Mouse (Mus musculus): ENCODE results near the gene Cdkn1b. TPM values are rescaled to one million over a fixed set of nuclear protein-coding genes. Genes with fewer than 3 reads are reported as not detected.

Gene Cdkn1b
- polyA plus RNA-seq, 1 experiment = 30.3 TPM

DNA sequence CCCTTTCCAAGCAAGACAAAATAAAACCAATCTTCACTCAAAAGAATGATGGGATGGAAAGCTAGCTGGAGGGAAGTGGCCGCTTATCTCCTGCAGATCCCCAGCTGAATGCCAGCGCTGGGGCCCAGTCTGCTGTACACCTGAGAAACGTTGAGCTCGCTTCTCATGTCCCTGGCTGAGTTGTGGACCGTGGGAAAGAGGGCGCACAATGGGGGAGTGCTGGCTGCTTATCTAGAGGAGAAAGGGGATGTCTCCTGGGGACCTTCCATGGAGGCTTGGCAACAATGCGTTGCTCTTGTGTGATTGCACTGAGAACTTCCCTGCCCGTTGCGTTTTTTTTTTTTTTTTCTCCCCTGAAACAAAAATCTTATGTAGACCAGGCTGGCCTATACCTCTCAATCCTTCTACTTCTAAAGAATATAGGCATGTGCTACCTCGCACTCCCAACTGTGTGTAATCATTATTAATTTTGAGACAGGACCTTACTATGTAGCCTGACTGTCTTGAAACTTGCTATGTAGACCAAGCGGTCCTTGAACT lies 28.4 kb downstream of the Cdkn1b start:
- H3K27me3 ChIP-seq (ENCODE audit: control insufficient read depth, insufficient read depth, low read length) = no peaks in the 10 kb centered on the region
- WGBS = 88% methylated on average over 11 of the region's 11 CpGs

DNA sequence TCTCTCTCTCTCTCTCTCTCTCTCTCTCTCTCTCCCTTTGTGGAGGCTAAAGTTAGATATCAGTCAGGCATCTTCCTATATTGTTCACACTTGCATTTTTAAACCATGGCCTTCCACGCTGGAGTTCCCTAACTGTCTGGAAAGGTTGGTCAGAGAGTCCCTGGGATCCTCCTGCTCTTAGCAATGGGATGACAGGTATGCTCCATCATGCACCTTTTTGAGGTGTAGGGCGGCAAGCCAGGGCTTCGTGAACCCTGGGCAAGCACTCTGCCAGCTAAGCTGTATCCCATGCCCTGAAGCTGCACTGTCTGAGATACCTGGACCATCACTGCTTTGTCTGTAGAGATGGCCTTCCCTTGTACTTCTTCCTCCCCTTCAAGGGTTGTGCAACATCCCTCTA lies 29.0 kb downstream of the Cdkn1b start:
- no peak overlapping the region for H3K27ac ChIP-seq (ENCODE audit: insufficient read depth, low read length)
- no peaks in the 10 kb centered on the region for H3K27me3 ChIP-seq (ENCODE audit: control insufficient read depth, insufficient read depth, low read length)
- H3K36me3 ChIP-seq (ENCODE audit: control insufficient read depth, insufficient read depth, low read length) = no peaks in the 10 kb centered on the region
- no peaks in the 10 kb centered on the region for H3K4me1 ChIP-seq (ENCODE audit: control insufficient read depth, insufficient read depth, insufficient read length)
- no peak overlapping the region for H3K4me3 ChIP-seq (ENCODE audit: extremely low read depth, insufficient read depth, insufficient read length)
- no peak for TF ChIP-seq CTCF (IDR thresholded peaks at IDR 0.05; ENCODE audit: extremely low read depth, insufficient read depth, insufficient read length, insufficient replicate concordance)
- no peak for TF ChIP-seq POLR2A (IDR thresholded peaks at IDR 0.05; ENCODE audit: low read depth, low read length)
- DNase-seq (ENCODE audit: low read depth in 1 of 2, low spot score in 2 of 2) = no peak
- 96% methylated on average over 3 of the region's 3 CpGs for WGBS

More for the DNA sequence above, 28.4 kb downstream of the Cdkn1b start:
- no peak overlapping the region for H3K27ac ChIP-seq (ENCODE audit: insufficient read depth, low read length)
- H3K36me3 ChIP-seq (ENCODE audit: control insufficient read depth, insufficient read depth, low read length) = no peaks in the 10 kb centered on the region
- no peak for TF ChIP-seq CTCF (IDR thresholded peaks at IDR 0.05; ENCODE audit: extremely low read depth, insufficient read depth, insufficient read length, insufficient replicate concordance)
- TF ChIP-seq POLR2A (IDR thresholded peaks at IDR 0.05; ENCODE audit: low read depth, low read length) = no peak
- DNase-seq (ENCODE audit: low read depth in 1 of 2, low spot score in 2 of 2) = no peak
- no peaks in the 10 kb centered on the region for H3K4me1 ChIP-seq (ENCODE audit: control insufficient read depth, insufficient read depth, insufficient read length)
- H3K4me3 ChIP-seq (ENCODE audit: extremely low read depth, insufficient read depth, insufficient read length) = no peak overlapping the region

DNA sequence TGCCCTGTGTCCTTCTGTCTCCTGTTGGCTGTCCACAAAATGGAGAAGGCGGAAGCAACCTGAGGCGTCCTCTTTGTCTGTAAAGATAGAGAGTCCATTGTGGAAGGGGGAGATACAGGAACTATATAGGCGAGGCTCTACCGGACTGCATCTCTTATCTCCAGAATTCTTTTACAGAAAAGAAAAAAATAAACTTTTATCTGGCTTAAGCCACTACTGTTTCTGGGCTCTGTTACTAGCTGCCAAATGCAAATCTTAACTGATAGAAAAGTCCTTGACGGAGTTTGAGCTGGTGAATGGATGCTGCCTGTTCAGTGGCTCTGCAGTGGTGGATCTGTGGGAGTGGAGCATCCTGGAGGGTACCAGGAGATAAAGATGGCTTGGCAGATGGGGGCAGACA lies 31.2 kb downstream of the Cdkn1b start:
- no peak overlapping the region for H3K27ac ChIP-seq (ENCODE audit: insufficient read depth, low read length)
- H3K4me3 ChIP-seq (ENCODE audit: extremely low read depth, insufficient read depth, insufficient read length) = no peak overlapping the region
- no peaks in the 10 kb centered on the region for H3K27me3 ChIP-seq (ENCODE audit: control insufficient read depth, insufficient read depth, low read length)
- no peaks in the 10 kb centered on the region for H3K4me1 ChIP-seq (ENCODE audit: control insufficient read depth, insufficient read depth, insufficient read length)
- no peak for TF ChIP-seq CTCF (IDR thresholded peaks at IDR 0.05; ENCODE audit: extremely low read depth, insufficient read depth, insufficient read length, insufficient replicate concordance)
- no peak for TF ChIP-seq POLR2A (IDR thresholded peaks at IDR 0.05; ENCODE audit: low read depth, low read length)
- 81% methylated on average over 5 of the region's 5 CpGs for WGBS
- no peaks in the 10 kb centered on the region for H3K36me3 ChIP-seq (ENCODE audit: control insufficient read depth, insufficient read depth, low read length)
- DNase-seq (ENCODE audit: low read depth in 1 of 2, low spot score in 2 of 2) = no peak

DNA sequence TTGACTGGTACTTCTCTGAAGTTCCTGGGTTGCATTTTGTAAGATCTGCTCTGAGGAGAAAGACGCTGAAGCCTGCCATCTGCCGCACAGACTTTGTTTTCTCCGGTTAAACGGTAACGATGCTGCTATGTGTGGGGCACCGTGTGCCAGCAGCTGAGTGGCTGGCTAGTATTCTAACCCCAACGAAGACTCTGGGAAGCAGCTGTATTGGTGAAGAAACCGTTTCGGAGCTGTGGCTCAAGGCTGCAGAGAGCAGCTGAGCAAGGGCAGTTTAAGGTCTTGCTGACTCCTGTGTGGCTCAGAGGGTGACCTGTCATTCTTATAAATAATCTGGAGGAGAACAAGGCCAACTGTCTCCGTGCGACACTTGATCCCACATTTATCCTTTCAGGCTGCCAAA lies 33.8 kb downstream of the Cdkn1b start:
- H3K4me3 ChIP-seq (ENCODE audit: extremely low read depth, insufficient read depth, insufficient read length) = no peak overlapping the region
- H3K27me3 ChIP-seq (ENCODE audit: control insufficient read depth, insufficient read depth, low read length) = no peaks in the 10 kb centered on the region
- WGBS = 93% methylated on average over 11 of the region's 11 CpGs
- H3K36me3 ChIP-seq (ENCODE audit: control insufficient read depth, insufficient read depth, low read length) = no peaks in the 10 kb centered on the region
- no peaks in the 10 kb centered on the region for H3K4me1 ChIP-seq (ENCODE audit: control insufficient read depth, insufficient read depth, insufficient read length)
- TF ChIP-seq CTCF (IDR thresholded peaks at IDR 0.05; ENCODE audit: extremely low read depth, insufficient read depth, insufficient read length, insufficient replicate concordance) = no peak
- TF ChIP-seq POLR2A (IDR thresholded peaks at IDR 0.05; ENCODE audit: low read depth, low read length) = no peak
- DNase-seq (ENCODE audit: low read depth in 1 of 2, low spot score in 2 of 2) = no peak
- H3K27ac ChIP-seq (ENCODE audit: insufficient read depth, low read length) = no peak overlapping the region

DNA sequence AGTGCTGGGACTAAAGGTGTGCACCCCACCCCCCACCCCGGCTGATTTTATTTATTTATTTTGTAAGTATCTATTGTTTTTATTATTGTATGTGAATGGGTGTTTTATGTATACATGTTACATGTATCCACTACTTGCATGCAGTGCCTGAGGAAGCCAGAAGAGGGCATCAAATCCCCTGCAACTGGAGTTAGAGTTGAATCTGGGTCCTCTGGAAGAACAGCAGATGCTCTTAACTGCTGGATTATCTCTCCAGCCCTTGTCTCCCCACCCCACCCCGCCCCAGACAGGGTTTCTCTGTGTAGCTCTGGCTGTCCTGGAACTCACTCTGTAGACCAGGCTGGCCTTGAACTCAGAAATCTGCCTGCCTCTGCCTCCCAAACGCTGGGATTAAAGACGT lies 36.2 kb downstream of the Cdkn1b start:
- DNase-seq (ENCODE audit: low read depth in 1 of 2, low spot score in 2 of 2) = no peak
- no peak overlapping the region for H3K4me3 ChIP-seq (ENCODE audit: extremely low read depth, insufficient read depth, insufficient read length)
- 87% methylated on average over 4 of the region's 4 CpGs for WGBS

DNA sequence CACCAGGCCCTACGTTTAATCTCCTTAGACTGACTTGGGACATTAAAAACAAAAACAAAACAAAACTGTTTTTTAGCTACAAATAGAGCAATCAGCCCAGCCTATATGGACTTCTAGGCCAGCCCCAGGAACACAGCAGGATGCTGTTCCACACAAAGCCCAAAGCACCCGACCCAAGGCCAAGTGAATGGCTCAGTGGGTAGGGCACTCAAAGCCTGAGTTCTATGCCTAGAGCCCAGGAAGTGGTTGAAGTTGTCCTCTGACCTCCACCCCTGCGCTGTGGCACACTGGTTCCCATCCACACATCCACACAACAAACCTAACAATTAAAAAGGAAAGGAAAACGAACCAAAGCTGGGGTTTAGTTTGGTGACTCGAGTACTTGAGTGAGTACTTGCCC lies 41.1 kb downstream of the Cdkn1b start:
- Histone ChIP-seq H3K4me3 (ENCODE audit: extremely low read depth, insufficient read depth, insufficient read length) (no peak overlapping the region), H3K27me3 (ENCODE audit: control insufficient read depth, insufficient read depth, low read length) (no peaks in the 10 kb centered on the region), H3K27ac (ENCODE audit: insufficient read depth, low read length) (no peak overlapping the region), H3K36me3 (ENCODE audit: control insufficient read depth, insufficient read depth, low read length) (no peaks in the 10 kb centered on the region), H3K4me1 (ENCODE audit: control insufficient read depth, insufficient read depth, insufficient read length) (no peaks in the 10 kb centered on the region)
- no peak for TF ChIP-seq POLR2A (IDR thresholded peaks at IDR 0.05; ENCODE audit: low read depth, low read length)
- WGBS = 84% methylated on average over 5 of the region's 5 CpGs
- no peak for DNase-seq (ENCODE audit: low read depth in 1 of 2, low spot score in 2 of 2)

More for the DNA sequence above, 36.2 kb downstream of the Cdkn1b start:
- Histone ChIP-seq H3K36me3 (ENCODE audit: control insufficient read depth, insufficient read depth, low read length) (no peaks in the 10 kb centered on the region), H3K4me1 (ENCODE audit: control insufficient read depth, insufficient read depth, insufficient read length) (no peaks in the 10 kb centered on the region), H3K27ac (ENCODE audit: insufficient read depth, low read length) (no peak overlapping the region), H3K27me3 (ENCODE audit: control insufficient read depth, insufficient read depth, low read length) (no peaks in the 10 kb centered on the region)
- TF ChIP-seq POLR2A (IDR thresholded peaks at IDR 0.05; ENCODE audit: low read depth, low read length) = no peak
- no peak for TF ChIP-seq CTCF (IDR thresholded peaks at IDR 0.05; ENCODE audit: extremely low read depth, insufficient read depth, insufficient read length, insufficient replicate concordance)

DNA sequence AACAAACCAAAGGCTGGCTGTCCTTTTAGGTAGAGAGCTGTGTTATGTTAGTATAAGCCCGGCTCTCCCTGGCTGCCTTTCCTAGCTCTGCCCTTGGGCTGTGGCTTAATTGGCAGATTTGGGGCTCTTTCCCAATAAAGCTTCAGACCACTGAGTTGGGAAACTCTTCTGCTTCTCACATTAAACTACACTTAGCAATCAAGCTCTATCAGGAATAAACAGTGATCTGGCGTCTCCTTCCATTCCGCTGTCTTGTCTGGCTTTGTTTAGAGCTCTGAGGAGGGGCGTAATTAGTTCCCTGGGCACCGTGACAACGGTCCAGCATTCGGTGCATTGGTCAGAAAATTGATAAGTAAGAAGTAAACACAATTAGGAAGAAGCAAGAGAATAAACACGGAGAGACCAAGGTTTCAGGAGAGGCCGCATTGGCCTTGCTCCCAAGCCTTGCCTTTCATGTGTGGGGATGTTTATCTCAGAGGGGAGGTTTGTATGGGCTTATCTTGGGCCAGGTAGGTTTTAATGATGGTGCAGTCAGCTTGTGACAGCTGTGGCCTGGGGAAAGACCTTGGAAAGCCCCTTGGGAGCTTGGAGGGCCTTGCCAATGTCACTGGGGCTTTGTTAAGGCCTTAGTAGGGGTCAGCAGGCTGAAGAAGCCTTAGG lies 41.8 kb downstream of the Cdkn1b start:
- no peaks in the 10 kb centered on the region for H3K4me1 ChIP-seq (ENCODE audit: control insufficient read depth, insufficient read depth, insufficient read length)
- no peaks in the 10 kb centered on the region for H3K36me3 ChIP-seq (ENCODE audit: control insufficient read depth, insufficient read depth, low read length)
- DNase-seq (ENCODE audit: low read depth in 1 of 2, low spot score in 2 of 2) = no peak
- TF ChIP-seq POLR2A (IDR thresholded peaks at IDR 0.05; ENCODE audit: low read depth, low read length) (no peak), CTCF (IDR thresholded peaks at IDR 0.05; ENCODE audit: extremely low read depth, insufficient read depth, insufficient read length, insufficient replicate concordance) (no peak)
- no peak overlapping the region for H3K27ac ChIP-seq (ENCODE audit: insufficient read depth, low read length)
- H3K4me3 ChIP-seq (ENCODE audit: extremely low read depth, insufficient read depth, insufficient read length) = no peak overlapping the region
- WGBS = 88% methylated on average over 9 of the region's 9 CpGs
- H3K27me3 ChIP-seq (ENCODE audit: control insufficient read depth, insufficient read depth, low read length) = no peaks in the 10 kb centered on the region

Data from spleen, adult 2 months (tissue).